In the genomic region with DNA sequence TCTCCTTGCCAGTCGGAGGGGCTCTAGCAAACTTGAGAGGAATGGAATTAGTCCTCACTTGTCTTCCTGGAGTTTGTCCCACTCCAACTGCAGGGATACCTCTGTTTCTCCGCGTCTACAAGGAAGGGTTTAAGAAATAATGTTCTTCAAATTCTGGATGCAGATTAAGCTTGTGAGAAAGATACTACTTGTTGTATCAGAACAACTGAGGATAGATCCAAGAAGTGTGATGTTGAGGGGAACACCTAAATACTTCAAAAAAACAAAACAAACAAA, we compare ENCODE assay signal across 16 mouse cellular contexts. TPM values are rescaled to one million over a fixed set of nuclear protein-coding genes. Genes with fewer than 3 reads are reported as not detected.
DNase-seq lines count a peak whose midpoint lies in the region; ATAC-seq and TF ChIP-seq lines count a peak whose summit lies in the region.
"Had no signal": no experiment of that assay in that cellular context is flagged by ENCODE, and none has a peak within 500 bp of the region (broad histone marks: within the 10 kb centered on the region; RNA-seq: fewer than 3 reads in every experiment).

No protein-coding gene starts in this region.

- peaks cover 14% of the 10 kb centered on the region for H3K27me3 ChIP-seq in kidney, embryonic 14.5 days (ENCODE audit: control insufficient read depth, insufficient read depth, low read length)
- no peaks in the 10 kb centered on the region for H3K27me3 ChIP-seq in spleen, adult 2 months (ENCODE audit: control insufficient read depth, insufficient read depth, low read length)
- no peaks in the 10 kb centered on the region for H3K27me3 ChIP-seq in intestine, postnatal 0 days (replicated peaks; ENCODE audit: control insufficient read depth, insufficient read depth, low read length)
- H3K27me3 ChIP-seq: stomach, embryonic 15.5 days had no signal

- H3K4me1 ChIP-seq in kidney, embryonic 14.5 days (ENCODE audit: control insufficient read depth, insufficient read depth, low read length): peaks cover 5% of the 10 kb centered on the region; the same call in 1 of the 2 replicates
- H3K4me1 ChIP-seq in spleen, adult 2 months (ENCODE audit: control insufficient read depth, insufficient read depth, insufficient read length): peaks cover 34% of the 10 kb centered on the region
- H3K4me1 ChIP-seq in intestine, postnatal 0 days (replicated peaks; ENCODE audit: control insufficient read depth, insufficient read depth, low read length): peaks cover 12% of the 10 kb centered on the region

- H3K9me3 ChIP-seq in kidney, embryonic 14.5 days (ENCODE audit: control insufficient read depth, low read length): no peaks in the 10 kb centered on the region
- H3K9me3 ChIP-seq in intestine, postnatal 0 days (ENCODE audit: control insufficient read depth): no peaks in the 10 kb centered on the region
- H3K9me3 ChIP-seq: hindbrain, embryonic 10.5 days; neural tube, embryonic 15.5 days; stomach, embryonic 15.5 days had no signal

- H3K27ac ChIP-seq in kidney, embryonic 14.5 days (ENCODE audit: low read depth, low read length): no peak overlapping the region
- H3K27ac ChIP-seq in spleen, adult 2 months (ENCODE audit: insufficient read depth, low read length): peak overlapping the region; percentile 97
- H3K27ac ChIP-seq in intestine, postnatal 0 days (ENCODE audit: low read depth, low read length): no peak overlapping the region
- H3K27ac ChIP-seq: left cerebral cortex, adult 2 months; neural tube, embryonic 15.5 days had no signal

- TF ChIP-seq POLR2A in spleen, adult 2 months (IDR thresholded peaks at IDR 0.05; ENCODE audit: low read depth, low read length): no peak

- DNase-seq in kidney, postnatal 4 days: no peak
- DNase-seq in spleen, adult 2 months (ENCODE audit: low read depth in 1 of 2, low spot score in 2 of 2): no peak
- DNase-seq in spleen, adult 18-20 months: no peak
- no peak for DNase-seq in right cerebral cortex, postnatal 4 days
- no peak for DNase-seq in adrenal gland, postnatal 14 days
- DNase-seq: adrenal gland, adult 8-10 months; embryo, embryonic 11 days; kidney, postnatal 36 days had no signal

- no peak for ATAC-seq in kidney, embryonic 14.5 days (ENCODE audit: low FRiP score, low TSS enrichment)
- ATAC-seq in intestine, postnatal 0 days: no peak
- ATAC-seq: midbrain, embryonic 16.5 days had no signal

- H3K4me2 ChIP-seq in kidney, embryonic 14.5 days (replicated peaks; ENCODE audit: low read depth, low read length): peak overlapping the region; percentile 19; the same call in 1 of the 2 replicates
- peak overlapping the region; percentile 58; the same call in 1 of the 2 replicates for H3K4me2 ChIP-seq in intestine, postnatal 0 days (replicated peaks; ENCODE audit: low read depth)
- H3K4me2 ChIP-seq: neural tube, embryonic 15.5 days had no signal

- H3K4me3 ChIP-seq in kidney, embryonic 14.5 days (ENCODE audit: low read length): 0 out of 2 replicates have a peak overlapping the region, but pooled peaks have one; percentile 2
- peak overlapping the region; percentile 93 for H3K4me3 ChIP-seq in spleen, adult 2 months (ENCODE audit: extremely low read depth, insufficient read depth, insufficient read length)
- H3K4me3 ChIP-seq in intestine, postnatal 0 days (ENCODE audit: low read depth, low read length): no peak overlapping the region; the same call in 1 of the 2 replicates
- H3K4me3 ChIP-seq: hindbrain, embryonic 10.5 days; neural tube, embryonic 15.5 days had no signal

- H3K36me3 ChIP-seq in kidney, embryonic 14.5 days (ENCODE audit: control insufficient read depth, insufficient read depth, low read length): no peaks in the 10 kb centered on the region
- H3K36me3 ChIP-seq in spleen, adult 2 months (ENCODE audit: control insufficient read depth, insufficient read depth, low read length): peaks cover 22% of the 10 kb centered on the region
- no peaks in the 10 kb centered on the region for H3K36me3 ChIP-seq in intestine, postnatal 0 days (ENCODE audit: control insufficient read depth, insufficient read depth)
- H3K36me3 ChIP-seq: hindbrain, embryonic 10.5 days; neural tube, embryonic 15.5 days; stomach, embryonic 15.5 days had no signal

- H3K9ac ChIP-seq in kidney, embryonic 14.5 days (ENCODE audit: low read depth, low read length): no peak overlapping the region
- H3K9ac ChIP-seq in intestine, postnatal 0 days (ENCODE audit: low read depth, low read length): no peak overlapping the region
- H3K9ac ChIP-seq: neural tube, embryonic 15.5 days; stomach, embryonic 15.5 days had no signal

- WGBS in kidney, embryonic 14.5 days: 92% methylated on average over 3 of the region's 3 CpGs
- WGBS in spleen, adult 2 months: 13% methylated on average over 3 of the region's 3 CpGs
- WGBS in intestine, postnatal 0 days: 65% methylated on average over 3 of the region's 3 CpGs

- TF ChIP-seq CTCF in spleen, adult 2 months (IDR thresholded peaks at IDR 0.05; ENCODE audit: extremely low read depth, insufficient read depth, insufficient read length, insufficient replicate concordance): no peak
- no peak for TF ChIP-seq CTCF in intestine, postnatal 0 days (IDR thresholded peaks at IDR 0.05; ENCODE audit: low read depth)

RNA-seq across cellular contexts. Expression of a gene that starts 0.9 kb away (rescaled TPM):
- 21.1 and 27.9 TPM in 2 replicates for polyA plus RNA-seq in kidney, embryonic 14.5 days (2014; fragmentation: Nextera tagmentation; extraction: Ambion mirVana)
- polyA plus RNA-seq in spleen, adult 2 months (2012; rRNA removed): 94.4 and 103 TPM in 2 replicates
- 15.2 and 17.8 TPM in 2 replicates for polyA plus RNA-seq in intestine, postnatal 0 days (2015; fragmentation: Nextera tagmentation; extraction: Ambion mirVana)
- total RNA-seq in adrenal gland, postnatal 14 days (2021): 15.4 and 36.5 TPM in 2 replicates

RNA-seq across cellular contexts. Expression of a gene that starts 6.3 kb away (rescaled TPM):
- polyA plus RNA-seq in kidney, embryonic 14.5 days (2014; fragmentation: Nextera tagmentation; extraction: Ambion mirVana): 12.7 and 13.6 TPM in 2 replicates
- polyA plus RNA-seq in spleen, adult 2 months (2012; rRNA removed): 74.0 and 90.0 TPM in 2 replicates
- 8.4 and 10.6 TPM in 2 replicates for polyA plus RNA-seq in intestine, postnatal 0 days (2015; fragmentation: Nextera tagmentation; extraction: Ambion mirVana)
- 11.0 and 23.6 TPM in 2 replicates for total RNA-seq in adrenal gland, postnatal 14 days (2021)

RNA-seq across cellular contexts. Expression of a gene that starts 21.3 kb away (rescaled TPM):
- polyA plus RNA-seq in kidney, embryonic 14.5 days (2014; fragmentation: Nextera tagmentation; extraction: Ambion mirVana): not detected in 2 replicates
- 9.5 and 11.6 TPM in 2 replicates for polyA plus RNA-seq in spleen, adult 2 months (2012; rRNA removed)
- polyA plus RNA-seq in intestine, postnatal 0 days (2015; fragmentation: Nextera tagmentation; extraction: Ambion mirVana): 0.09 and 0.16 TPM in 2 replicates
- total RNA-seq in adrenal gland, postnatal 14 days (2021): 0.63 and 3.8 TPM in 2 replicates
- total RNA-seq: left cerebral cortex, adult 2 months had no signal
- polyA plus RNA-seq: hindbrain, embryonic 10.5 days; midbrain, embryonic 16.5 days; neural tube, embryonic 15.5 days; stomach, embryonic 15.5 days had no signal

RNA-seq across cellular contexts. Expression of a gene that starts 21.3 kb away (rescaled TPM):
- 3.2 and 4.8 TPM in 2 replicates for polyA plus RNA-seq in kidney, embryonic 14.5 days (2014; fragmentation: Nextera tagmentation; extraction: Ambion mirVana)
- 0.43 and 0.82 TPM in 2 replicates for polyA plus RNA-seq in spleen, adult 2 months (2012; rRNA removed)
- polyA plus RNA-seq in intestine, postnatal 0 days (2015; fragmentation: Nextera tagmentation; extraction: Ambion mirVana): 1.3 and 2.3 TPM in 2 replicates
- 4.9 and 12.6 TPM in 2 replicates for total RNA-seq in adrenal gland, postnatal 14 days (2021)
- polyA plus RNA-seq: hindbrain, embryonic 10.5 days; liver, embryonic 16.5 days; neural tube, embryonic 15.5 days had no signal

RNA-seq across cellular contexts. Expression of a gene that starts 30.9 kb away (rescaled TPM):
- polyA plus RNA-seq in kidney, embryonic 14.5 days (2014; fragmentation: Nextera tagmentation; extraction: Ambion mirVana): not detected in 2 replicates
- polyA plus RNA-seq in spleen, adult 2 months (2012; rRNA removed): 140 and 150 TPM in 2 replicates
- 0.58 and 0.64 TPM in 2 replicates for polyA plus RNA-seq in intestine, postnatal 0 days (2015; fragmentation: Nextera tagmentation; extraction: Ambion mirVana)
- 1.8 and 19.3 TPM in 2 replicates for total RNA-seq in adrenal gland, postnatal 14 days (2021)
- total RNA-seq: left cerebral cortex, adult 2 months had no signal
- polyA plus RNA-seq: midbrain, embryonic 16.5 days; neural tube, embryonic 15.5 days had no signal
